Mouse (Mus musculus): ENCODE data around the gene Hnf1b.

- no peak for TF ChIP-seq POLR2A (IDR thresholded peaks at IDR 0.05; ENCODE audit: borderline replicate concordance, extremely low read depth, low read depth, low read length)
- no peak for TF ChIP-seq CTCF (IDR thresholded peaks at IDR 0.05; ENCODE audit: insufficient read depth, low read length)
These were observed 27.9 kb downstream of the Hnf1b start for GRCm38 (mm10) chr11:83877765-83878164.

Measured in lung, adult 2 months (tissue).